Mouse (Mus musculus): ENCODE data around the gene Vps11. TPM values are rescaled to one million over a fixed set of nuclear protein-coding genes. Genes with fewer than 3 reads are reported as not detected.
"Not testable (repeated sequence)": the region's sequence is repeated elsewhere in the genome, so short reads cannot be mapped to it uniquely, and the experiment has no call there.

Gene Vps11
- polyA plus RNA-seq, 1 experiment: 34.1 TPM

- Histone ChIP-seq H3K27me3 (replicated peaks; ENCODE audit: control insufficient read depth, insufficient read depth, low read length) (no peaks in the 10 kb centered on the region), H3K36me3 (ENCODE audit: control insufficient read depth, insufficient read depth, low read length) (peaks cover 11% of the 10 kb centered on the region), H3K4me1 (ENCODE audit: control insufficient read depth, insufficient read depth, low read length) (no peaks in the 10 kb centered on the region), H3K4me3 (ENCODE audit: insufficient read depth, low read depth, low read length) (no peak overlapping the region), H3K27ac (ENCODE audit: insufficient read depth, low read depth, low read length) (no peak overlapping the region)
- 48% methylated on average over 8 of the region's 8 CpGs for WGBS
- TF ChIP-seq CTCF (conservative IDR thresholded peaks at IDR 0.05; ENCODE audit: insufficient read depth, insufficient read length, low read depth, low read length) (peak; percentile 83), POLR2A (IDR thresholded peaks at IDR 0.05; ENCODE audit: low read depth, low read length) (no peak)
- DNase-seq: peak; percentile 65
These were observed 27.8 kb upstream of the Vps11 start for GRCm38 (mm10) chr9:44389273-44389672.

- peaks cover 11% of the 10 kb centered on the region for H3K36me3 ChIP-seq (ENCODE audit: control insufficient read depth, insufficient read depth, low read length)
- H3K27me3 ChIP-seq (replicated peaks; ENCODE audit: control insufficient read depth, insufficient read depth, low read length): no peaks in the 10 kb centered on the region
- 65% methylated on average over 3 of the region's 3 CpGs for WGBS
- TF ChIP-seq CTCF (conservative IDR thresholded peaks at IDR 0.05; ENCODE audit: insufficient read depth, insufficient read length, low read depth, low read length) (no peak), POLR2A (IDR thresholded peaks at IDR 0.05; ENCODE audit: low read depth, low read length) (no peak)
- DNase-seq: peak; percentile 76
- H3K4me3 ChIP-seq (ENCODE audit: insufficient read depth, low read depth, low read length): no peak overlapping the region
- no peaks in the 10 kb centered on the region for H3K4me1 ChIP-seq (ENCODE audit: control insufficient read depth, insufficient read depth, low read length)
- H3K27ac ChIP-seq (ENCODE audit: insufficient read depth, low read depth, low read length): no peak overlapping the region
These were observed 25.8 kb upstream of the Vps11 start for GRCm38 (mm10) chr9:44387221-44387620.

DNA sequence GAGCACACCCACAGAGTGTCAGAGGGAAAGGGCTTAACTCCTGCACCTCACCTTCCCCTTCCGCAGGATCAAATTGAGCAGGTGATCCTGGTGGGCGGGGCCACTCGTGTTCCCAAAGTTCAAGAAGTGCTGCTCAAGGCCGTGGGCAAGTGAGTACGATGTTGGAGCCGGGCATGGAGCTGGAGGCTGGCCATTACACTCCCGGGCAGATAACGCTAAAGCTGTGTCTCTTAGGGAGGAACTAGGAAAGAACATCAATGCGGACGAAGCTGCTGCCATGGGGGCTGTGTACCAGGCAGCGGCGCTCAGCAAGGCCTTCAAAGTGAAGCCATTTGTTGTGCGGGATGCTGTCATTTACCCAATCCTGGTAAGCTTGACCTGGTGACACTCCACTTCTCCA, 23.1 kb upstream of the Vps11 start:
- Histone ChIP-seq H3K27ac (ENCODE audit: insufficient read depth, low read depth, low read length) (no peak overlapping the region), H3K4me3 (ENCODE audit: insufficient read depth, low read depth, low read length) (no peak overlapping the region), H3K27me3 (replicated peaks; ENCODE audit: control insufficient read depth, insufficient read depth, low read length) (no peaks in the 10 kb centered on the region), H3K36me3 (ENCODE audit: control insufficient read depth, insufficient read depth, low read length) (peaks cover 10% of the 10 kb centered on the region), H3K4me1 (ENCODE audit: control insufficient read depth, insufficient read depth, low read length) (peaks cover 9% of the 10 kb centered on the region; the same call in 1 of the 2 replicates)
- WGBS: 88% methylated on average over 13 of the region's 13 CpGs
- TF ChIP-seq CTCF (conservative IDR thresholded peaks at IDR 0.05; ENCODE audit: insufficient read depth, insufficient read length, low read depth, low read length) (no peak), POLR2A (IDR thresholded peaks at IDR 0.05; ENCODE audit: low read depth, low read length) (no peak)
- DNase-seq: no peak

- 2% methylated on average over 15 of the region's 15 CpGs for WGBS
These were observed 18.4 kb upstream of the Vps11 start for GRCm38 (mm10) chr9:44379862-44380261.

DNA sequence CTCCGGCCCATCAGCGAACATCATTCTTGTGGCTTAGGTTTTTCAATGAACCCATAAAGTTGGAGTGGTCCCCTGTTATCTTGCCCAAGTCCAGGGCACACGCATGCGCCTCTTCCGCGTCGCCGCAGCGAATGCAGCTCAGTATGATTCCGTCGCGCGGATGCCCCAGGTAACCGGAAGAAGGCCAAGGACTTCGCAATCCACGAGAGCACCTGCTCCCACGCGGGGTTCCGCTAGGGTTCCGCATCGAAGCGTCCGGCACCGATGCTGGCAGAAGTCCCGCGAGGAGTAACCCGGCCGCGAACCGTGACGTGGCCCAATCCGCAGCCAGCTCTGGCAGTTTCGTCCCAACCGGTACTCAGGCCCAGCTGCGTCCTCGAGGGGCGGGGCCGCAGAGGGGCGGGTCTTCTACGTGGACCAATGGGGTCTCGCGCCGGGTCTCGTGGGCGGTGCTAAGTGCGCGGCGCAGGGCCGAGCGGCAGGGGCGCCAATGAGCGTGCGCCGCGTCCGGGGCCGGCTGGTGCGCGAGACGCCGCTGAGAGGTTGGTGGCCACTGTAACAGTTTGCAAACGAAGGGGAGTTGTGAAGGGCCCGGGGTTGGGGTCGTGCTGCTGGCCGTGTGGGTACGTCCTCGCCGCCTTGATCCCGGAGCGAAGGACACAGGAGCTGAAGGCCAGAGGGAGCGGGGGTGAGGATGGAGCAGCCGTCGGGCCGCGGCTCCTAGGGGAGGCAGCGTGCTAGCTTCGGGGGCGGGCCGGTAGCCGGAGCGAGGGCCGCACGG, 17.8 kb upstream of the Vps11 start, which contains the start of gene Hyou1:
Gene Hyou1, plus strand, starts transcription at position 437 of the 781 bp plus-strand sequence.
- TF ChIP-seq CTCF (conservative IDR thresholded peaks at IDR 0.05; ENCODE audit: insufficient read depth, insufficient read length, low read depth, low read length): 0 out of 2 replicates have a peak, but pooled peaks have one; percentile 8
- TF ChIP-seq POLR2A (IDR thresholded peaks at IDR 0.05; ENCODE audit: low read depth, low read length): peak; percentile 67
- Histone ChIP-seq H3K4me1 (ENCODE audit: control insufficient read depth, insufficient read depth, low read length) (peaks cover 9% of the 10 kb centered on the region; the same call in 1 of the 2 replicates), H3K27me3 (replicated peaks; ENCODE audit: control insufficient read depth, insufficient read depth, low read length) (no peaks in the 10 kb centered on the region), H3K27ac (ENCODE audit: insufficient read depth, low read depth, low read length) (peak within 1 kb of the TSS; percentile 89), H3K4me3 (ENCODE audit: insufficient read depth, low read depth, low read length) (peak within 1 kb of the TSS; percentile 86), H3K36me3 (ENCODE audit: control insufficient read depth, insufficient read depth, low read length) (no peaks in the 10 kb centered on the region)
- peak; percentile 100 for DNase-seq
- WGBS: under 1% methylated on average over 83 of the region's 83 CpGs

More at GRCm38 (mm10) chr9:44379862-44380261, 18.4 kb upstream of the Vps11 start:
- DNase-seq: no peak
- H3K36me3 ChIP-seq (ENCODE audit: control insufficient read depth, insufficient read depth, low read length): peaks cover under 1% of the 10 kb centered on the region; the same call in 1 of the 2 replicates
- H3K4me3 ChIP-seq (ENCODE audit: insufficient read depth, low read depth, low read length): peak overlapping the region; percentile 86
- no peaks in the 10 kb centered on the region for H3K27me3 ChIP-seq (replicated peaks; ENCODE audit: control insufficient read depth, insufficient read depth, low read length)
- peaks cover 9% of the 10 kb centered on the region; the same call in 1 of the 2 replicates for H3K4me1 ChIP-seq (ENCODE audit: control insufficient read depth, insufficient read depth, low read length)
- peak overlapping the region; percentile 49 for H3K27ac ChIP-seq (ENCODE audit: insufficient read depth, low read depth, low read length)
- TF ChIP-seq CTCF (conservative IDR thresholded peaks at IDR 0.05; ENCODE audit: insufficient read depth, insufficient read length, low read depth, low read length) (no peak), POLR2A (IDR thresholded peaks at IDR 0.05; ENCODE audit: low read depth, low read length) (no peak)

- H3K36me3 ChIP-seq (ENCODE audit: control insufficient read depth, insufficient read depth, low read length): no peaks in the 10 kb centered on the region
- no peaks in the 10 kb centered on the region for H3K27me3 ChIP-seq (replicated peaks; ENCODE audit: control insufficient read depth, insufficient read depth, low read length)
- DNase-seq: no peak
- no peak overlapping the region for H3K27ac ChIP-seq (ENCODE audit: insufficient read depth, low read depth, low read length)
- TF ChIP-seq CTCF (conservative IDR thresholded peaks at IDR 0.05; ENCODE audit: insufficient read depth, insufficient read length, low read depth, low read length) (no peak), POLR2A (IDR thresholded peaks at IDR 0.05; ENCODE audit: low read depth, low read length) (no peak)
- 81% methylated on average over 5 of the region's 5 CpGs for WGBS
- H3K4me1 ChIP-seq (ENCODE audit: control insufficient read depth, insufficient read depth, low read length): peaks cover 14% of the 10 kb centered on the region; the same call in 1 of the 2 replicates
- H3K4me3 ChIP-seq (ENCODE audit: insufficient read depth, low read depth, low read length): peak overlapping the region; percentile 85; the same call in 1 of the 2 replicates
These were observed 16.8 kb upstream of the Vps11 start for GRCm38 (mm10) chr9:44378153-44378730.

- DNase-seq; H3K27me3 ChIP-seq (replicated peaks; ENCODE audit: control insufficient read depth, insufficient read depth, low read length); H3K27ac ChIP-seq (ENCODE audit: insufficient read depth, low read depth, low read length); H3K4me3 ChIP-seq (ENCODE audit: insufficient read depth, low read depth, low read length); H3K36me3 ChIP-seq (ENCODE audit: control insufficient read depth, insufficient read depth, low read length): not testable (repeated sequence)
- H3K4me1 ChIP-seq (ENCODE audit: control insufficient read depth, insufficient read depth, low read length): peaks cover 14% of the 10 kb centered on the region; the same call in 1 of the 2 replicates
- WGBS: 84% methylated on average over 2 of the region's 2 CpGs
These were observed 15.9 kb upstream of the Vps11 start for GRCm38 (mm10) chr9:44377335-44377734.

Measured in kidney, adult 2 months (tissue).